8 mouse cellular contexts compared by ENCODE assay signal in the genomic region with DNA sequence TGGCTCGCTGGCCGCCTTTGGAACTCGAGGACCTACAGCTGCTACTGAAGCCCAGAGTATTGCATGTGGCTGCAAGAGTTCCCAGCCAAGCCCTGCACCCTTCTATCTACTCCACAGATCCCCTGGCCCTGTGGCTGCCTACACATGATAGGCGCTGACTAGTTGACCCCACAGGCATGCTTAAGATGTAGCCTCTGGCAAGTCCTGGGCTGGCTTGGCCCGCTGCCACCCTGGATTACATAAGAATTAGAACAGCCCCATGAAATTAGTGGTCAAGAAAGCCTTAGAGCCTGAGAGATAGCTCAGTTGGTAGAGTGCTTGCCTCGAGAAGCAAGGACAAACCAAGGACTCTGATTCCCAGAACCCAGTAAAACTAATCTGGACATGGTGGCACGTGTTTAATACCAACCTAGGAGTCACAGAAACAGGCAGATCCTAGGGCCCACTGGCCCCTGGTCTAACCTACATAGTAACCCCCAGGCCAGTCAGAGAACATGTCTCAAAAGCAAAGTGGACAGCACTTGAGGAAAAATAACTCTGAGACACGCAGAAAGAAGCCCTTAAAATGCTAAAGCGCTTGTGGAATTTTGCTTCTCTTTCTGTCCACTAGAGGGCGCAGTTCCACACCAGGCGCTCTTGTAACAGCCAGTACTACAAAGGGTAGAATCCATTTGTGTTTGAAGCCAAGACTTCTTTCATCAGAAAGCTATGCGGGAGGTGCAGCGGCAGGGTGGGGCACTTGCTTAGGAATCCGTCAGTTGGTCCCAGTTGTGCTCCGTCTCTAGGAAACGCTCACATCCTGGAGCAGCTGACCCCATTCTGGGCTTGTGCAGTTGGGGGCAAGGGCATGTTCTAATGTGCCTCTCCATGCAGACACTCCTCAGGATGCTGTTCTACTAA. TPM values are rescaled to one million over a fixed set of nuclear protein-coding genes. Genes with fewer than 3 reads are reported as not detected.
A peak's percentile ranks its signal among the peaks of the same experiment; 100 is the strongest.
DNase-seq lines count a peak whose midpoint lies in the region; ATAC-seq and TF ChIP-seq lines count a peak whose summit lies in the region.

No protein-coding gene starts in this region.

- H3K4me2 ChIP-seq in forebrain, embryonic 16.5 days (ENCODE audit: low read length): peak overlapping the region; percentile 41
- H3K4me2 ChIP-seq in neural tube, embryonic 15.5 days: peak overlapping the region; percentile 47

- 0 out of 2 replicates have a peak, but pooled peaks have one; percentile 12 for ATAC-seq in G1E (ENCODE audit: extremely low read depth, insufficient number of reproducible peaks, low FRiP score, poor library complexity, severe bottlenecking)
- ATAC-seq in forebrain, embryonic 16.5 days: peak; percentile 76
- 0 out of 2 replicates have a peak, but pooled peaks have one; percentile 58 for ATAC-seq in neural tube, embryonic 15.5 days (ENCODE audit: low FRiP score)

- WGBS in forebrain, embryonic 16.5 days: 32% methylated on average over 16 of the region's 16 CpGs
- 18% methylated on average over 16 of the region's 16 CpGs for WGBS in lung, adult 2 months
- WGBS in neural tube, embryonic 15.5 days: 28% methylated on average over 16 of the region's 16 CpGs

- peaks cover 74% of the 10 kb centered on the region for H3K36me3 ChIP-seq in G1E (replicated peaks)
- peaks cover 18% of the 10 kb centered on the region for H3K36me3 ChIP-seq in forebrain, embryonic 16.5 days (ENCODE audit: control insufficient read depth, insufficient read depth)
- peaks cover 26% of the 10 kb centered on the region for H3K36me3 ChIP-seq in neural tube, embryonic 15.5 days

- intact Hi-C loops in heart, postnatal 25 days (cut with DNase I): loop anchor here (2.0 to 5.0 kb wide), 4 partner anchors 15 to 95 kb away; partner anchors contain the start of gene Sec14l1

- H3K27ac ChIP-seq in forebrain, embryonic 16.5 days (ENCODE audit: low read length): peak overlapping the region; percentile 31; the same call in 1 of the 2 replicates
- H3K27ac ChIP-seq in neural tube, embryonic 15.5 days (replicated peaks): peak overlapping the region; percentile 49

- peak; percentile 56 for DNase-seq in G1E (ENCODE audit: low spot score)
- DNase-seq in cerebellum, adult 11-12 months: peak; percentile 77
- peak; percentile 89 for DNase-seq in heart, postnatal 25 days (ENCODE audit: low spot score)
- peak; percentile 89 for DNase-seq in layer of hippocampus, adult 11-12 months (ENCODE audit: low spot score)
- DNase-seq in lung, adult 2 months: peak; percentile 72
- peak; percentile 77 for DNase-seq in testis, postnatal 10 days (ENCODE audit: low spot score)

- H3K27me3 ChIP-seq in G1E (ENCODE audit: insufficient read depth, low read length): no peaks in the 10 kb centered on the region
- H3K27me3 ChIP-seq in forebrain, embryonic 16.5 days (replicated peaks; ENCODE audit: control insufficient read depth, insufficient read depth, low read length): no peaks in the 10 kb centered on the region
- no peaks in the 10 kb centered on the region for H3K27me3 ChIP-seq in neural tube, embryonic 15.5 days (replicated peaks)

- peak overlapping the region; percentile 43 for H3K9ac ChIP-seq in forebrain, embryonic 16.5 days (replicated peaks; ENCODE audit: low read depth, low read length)
- no peak overlapping the region for H3K9ac ChIP-seq in neural tube, embryonic 15.5 days (replicated peaks)

- no peak overlapping the region; the same call in 1 of the 2 replicates for H3K4me3 ChIP-seq in G1E (ENCODE audit: low read depth, low read length)
- H3K4me3 ChIP-seq in forebrain, embryonic 16.5 days (replicated peaks; ENCODE audit: low read length): 0 out of 2 replicates have a peak overlapping the region, but pooled peaks have one; percentile 3
- H3K4me3 ChIP-seq in lung, adult 2 months (replicated peaks; ENCODE audit: extremely low read depth, low read depth, low read length): no peak overlapping the region
- H3K4me3 ChIP-seq in neural tube, embryonic 15.5 days (replicated peaks): no peak overlapping the region

- peaks cover 59% of the 10 kb centered on the region for H3K4me1 ChIP-seq in G1E (ENCODE audit: insufficient read depth, low read depth, low read length)
- H3K4me1 ChIP-seq in forebrain, embryonic 16.5 days (replicated peaks; ENCODE audit: control insufficient read depth, insufficient read depth, low read length): peaks cover 24% of the 10 kb centered on the region
- H3K4me1 ChIP-seq in lung, adult 2 months (ENCODE audit: control insufficient read depth, insufficient read depth, low read length): peaks cover 23% of the 10 kb centered on the region
- H3K4me1 ChIP-seq in neural tube, embryonic 15.5 days: peaks cover 49% of the 10 kb centered on the region

- TF ChIP-seq CTCF in G1E (IDR thresholded peaks at IDR 0.05; ENCODE audit: low read depth, low read length): peak; percentile 56; the same call in 1 of the 2 replicates
- peak; percentile 46; the same call in 1 of the 2 replicates for TF ChIP-seq CTCF in lung, adult 2 months (IDR thresholded peaks at IDR 0.05; ENCODE audit: insufficient read depth, low read length)

- H3K9me3 ChIP-seq in G1E (replicated peaks): no peaks in the 10 kb centered on the region
- no peaks in the 10 kb centered on the region for H3K9me3 ChIP-seq in forebrain, embryonic 16.5 days (ENCODE audit: control insufficient read depth, low read length)
- H3K9me3 ChIP-seq in neural tube, embryonic 15.5 days (replicated peaks): no peaks in the 10 kb centered on the region

- TF ChIP-seq POLR2A in lung, adult 2 months (IDR thresholded peaks at IDR 0.05; ENCODE audit: borderline replicate concordance, extremely low read depth, low read depth, low read length): no peak

RNA-seq across cellular contexts. Expression of gene Sec14l1, which starts 33.6 kb away (rescaled TPM):
- total RNA-seq in G1E (2014; fragmentation: Nextera tagmentation) (72.9 and 82.8 TPM in 2 replicates), G1E (2017) (76.1 and 77.8 TPM in 2 replicates)
- polyA plus RNA-seq in G1E (2012): 88.9 and 95.5 TPM in 2 replicates
- 76.9 and 83.7 TPM in 2 replicates for polyA plus RNA-seq in forebrain, embryonic 16.5 days (2015; fragmentation: Nextera tagmentation; extraction: Ambion mirVana)
- 10 to 100 TPM; 71.7 to 74.1 TPM for total RNA-seq in heart, postnatal 25 days (2021)
- 123 and 133 TPM in 2 replicates for polyA plus RNA-seq in lung, adult 2 months (2012; rRNA removed)
- 52.0 and 52.1 TPM in 2 replicates for polyA plus RNA-seq in neural tube, embryonic 15.5 days (2015; fragmentation: Nextera tagmentation; extraction: Ambion mirVana)

Comparison
In these comparisons a context has a peak if more than half of its experiments do, and no peak if none do; other contexts are left out.
1. ATAC-seq: peak in every context shown above with its lines; median percentile 76 in forebrain, embryonic 16.5 days; 58 in neural tube, embryonic 15.5 days; 12 in G1E.